Mouse (Mus musculus): ENCODE measurements around the gene Phf21b.
"Not testable (repeated sequence)": the region's sequence is repeated elsewhere in the genome, so short reads cannot be mapped to it uniquely, and the experiment has no call there.

Phf21b gene

DNA sequence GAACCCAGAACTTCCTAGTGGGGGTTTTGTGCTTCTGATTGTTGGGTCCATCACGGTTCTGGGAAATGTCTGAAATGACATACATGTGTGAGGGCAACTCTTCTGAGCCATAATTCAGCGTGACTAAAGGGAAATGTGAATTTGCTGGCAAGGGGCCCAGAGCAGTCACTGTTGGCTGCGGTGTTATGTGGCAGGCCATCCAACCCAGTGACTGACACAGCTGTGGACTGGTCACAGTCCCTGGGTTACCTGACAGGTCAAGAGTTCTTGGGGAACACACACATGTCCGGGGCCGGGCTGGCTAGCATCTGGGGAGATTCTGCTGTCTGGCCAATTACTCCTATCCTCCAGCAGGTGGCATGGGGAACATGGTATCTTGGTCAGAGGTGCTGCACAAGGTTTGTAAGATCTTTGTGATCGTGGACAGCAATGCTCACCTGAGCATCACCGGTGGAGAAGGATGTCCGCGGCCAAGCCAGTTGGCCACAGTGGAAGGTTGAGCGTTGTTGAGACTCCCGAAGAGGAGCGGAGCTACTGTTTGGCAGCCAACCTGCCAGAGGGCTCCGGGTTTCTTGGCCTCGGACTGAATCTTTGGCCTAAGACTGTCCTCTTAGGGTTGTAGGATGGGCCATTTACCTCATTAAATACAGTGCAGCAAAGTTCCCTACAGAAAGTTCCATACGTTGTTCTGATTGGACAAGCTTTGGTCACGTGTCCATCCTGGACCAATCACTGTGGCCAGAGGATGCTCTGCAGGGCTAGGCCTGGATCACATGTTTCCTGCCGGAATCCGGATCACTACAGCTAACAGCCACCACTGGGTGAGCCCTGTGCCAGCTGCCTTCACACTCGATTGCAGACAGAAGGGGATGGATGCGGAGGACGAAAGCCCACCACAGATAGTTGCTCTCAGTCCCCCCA is 83.4 kb downstream of the Phf21b start:
- peak; percentile 34 to 46 for DNase-seq

- no peak for DNase-seq
Observed at GRCm38 (mm10) chr15:84769641-84770341, 86.1 kb downstream of the Phf21b start.

GRCm38 (mm10) chr15:84768531-84768930 is 87.3 kb downstream of the Phf21b start:
- DNase-seq, result not testable (repeated sequence)

- DNase-seq, result no peak
Observed at GRCm38 (mm10) chr15:84766621-84767020, 89.2 kb downstream of the Phf21b start.

DNA sequence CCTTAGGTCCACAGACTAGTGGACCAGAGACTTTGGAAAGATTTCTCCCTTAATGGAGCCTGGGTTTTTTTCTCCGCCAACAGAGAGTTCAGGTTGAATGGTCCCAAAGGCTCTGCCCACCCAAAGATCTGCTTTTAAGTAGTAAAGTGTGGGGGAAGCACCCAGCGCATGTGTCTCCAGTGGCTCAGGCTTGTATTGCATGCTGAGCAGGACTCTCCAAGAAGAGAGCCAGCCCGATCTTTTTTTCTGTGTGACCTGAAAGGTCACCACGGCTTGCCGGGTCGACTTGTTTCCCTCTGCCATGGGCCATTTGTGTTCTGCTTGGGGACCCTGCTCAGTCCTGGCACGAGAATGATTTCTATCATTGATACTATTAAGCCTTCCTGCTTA is 92.4 kb downstream of the Phf21b start:
- DNase-seq, result no peak

DNA sequence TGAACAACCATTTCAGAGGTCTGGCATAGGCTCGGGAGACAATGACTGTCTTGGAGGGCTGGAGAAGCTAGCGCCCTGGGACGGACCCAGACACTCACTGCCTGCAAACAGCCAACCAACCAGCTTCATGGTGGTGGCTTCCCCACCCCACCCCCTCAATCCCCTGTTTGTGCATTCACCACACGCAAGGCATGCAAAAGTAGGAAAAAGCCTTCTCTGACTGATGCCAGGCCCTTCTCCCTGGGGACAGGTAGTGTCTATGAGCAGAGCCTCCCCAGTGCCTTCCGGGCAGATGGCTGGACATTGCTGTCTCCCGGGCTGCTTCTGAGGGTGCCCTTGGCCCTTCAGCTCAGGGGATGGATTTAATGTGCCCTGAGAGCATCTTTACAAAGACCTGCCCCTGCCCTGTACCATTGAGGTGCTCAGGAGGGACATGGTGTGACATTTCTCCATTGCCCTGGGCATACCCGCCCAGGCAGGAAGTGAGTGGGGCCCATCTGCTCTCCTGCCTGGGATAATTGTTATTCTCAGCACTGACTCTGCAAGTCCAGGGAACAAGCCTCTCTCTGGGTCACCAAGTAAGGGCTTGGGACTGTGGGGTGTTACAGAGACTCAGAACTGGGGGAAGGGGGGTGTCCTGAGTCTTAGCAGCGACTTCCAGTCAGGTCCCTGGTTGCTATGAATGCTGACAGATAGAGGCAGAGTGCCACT is 93.0 kb downstream of the Phf21b start:
- DNase-seq, result no peak

GRCm38 (mm10) chr15:84758493-84758892 is 97.4 kb downstream of the Phf21b start:
- peak; percentile 51 to 74 for DNase-seq

DNA sequence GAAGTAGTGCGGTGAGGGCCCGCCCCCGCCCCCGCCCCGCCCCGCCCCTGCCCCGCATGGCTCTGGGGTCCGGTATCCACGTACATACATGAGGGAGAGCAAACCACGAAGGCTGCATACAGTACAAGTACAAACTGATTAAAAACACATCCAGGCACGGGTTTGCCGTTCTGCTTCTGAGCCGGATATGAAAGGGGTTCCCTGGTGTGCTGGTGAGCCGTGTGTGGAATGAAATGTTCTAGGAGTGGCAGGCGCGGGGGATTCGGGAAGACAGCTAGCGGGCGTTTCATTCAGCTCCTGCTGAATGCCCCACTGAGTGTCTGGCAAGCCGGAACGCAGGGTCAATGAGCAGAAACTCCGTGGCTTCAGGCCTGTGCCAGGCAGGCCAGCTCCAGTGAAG is 99.4 kb downstream of the Phf21b start:
- peak; percentile 42 to 56 for DNase-seq

GRCm38 (mm10) chr15:84754987-84755386 is 100.9 kb downstream of the Phf21b start:
- peak; percentile 85 to 89 for DNase-seq

GRCm38 (mm10) chr15:84745831-84746230 is 110.0 kb downstream of the Phf21b start:
- no peak for DNase-seq

DNA sequence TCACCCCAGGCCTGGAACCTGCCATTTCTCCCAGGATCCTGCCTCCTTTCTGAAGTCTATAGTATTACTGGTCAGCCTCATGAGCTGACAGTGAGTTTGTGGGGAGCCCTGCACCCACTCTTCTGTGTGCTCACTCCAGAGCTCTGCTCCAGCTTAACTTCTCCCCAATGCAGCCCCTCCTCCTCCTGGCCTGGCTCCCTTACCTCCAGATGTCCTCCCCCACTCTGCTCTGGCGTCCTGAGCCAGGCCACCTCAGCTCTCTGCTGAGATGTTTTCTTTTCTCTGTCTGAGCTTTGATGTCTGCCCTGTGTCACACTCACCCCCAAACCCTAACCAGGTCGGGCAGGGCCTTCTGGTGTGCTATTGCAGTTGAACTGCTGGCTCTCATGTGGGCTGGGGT is 111.5 kb downstream of the Phf21b start:
- no peak for DNase-seq

DNA sequence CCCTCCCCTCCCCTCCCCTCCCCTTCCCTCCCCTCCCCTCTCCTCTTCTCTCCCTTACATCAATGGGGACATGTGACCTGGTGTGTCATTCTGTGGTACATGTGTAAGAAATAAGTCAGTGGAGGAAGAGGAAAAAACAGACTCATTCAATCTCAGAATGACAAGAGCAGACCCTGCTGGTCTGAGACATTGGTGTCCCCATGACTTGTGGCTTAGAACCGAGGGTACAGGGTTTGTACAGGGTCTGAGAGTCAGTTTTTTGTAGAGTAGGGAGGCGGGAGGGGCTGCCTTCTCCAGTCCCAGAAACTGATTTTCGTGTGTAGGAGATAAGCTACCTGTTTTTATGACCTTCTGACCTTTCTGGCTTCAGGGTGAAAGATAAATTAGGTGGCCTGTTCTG is 112.5 kb downstream of the Phf21b start:
- DNase-seq, result no peak

DNA sequence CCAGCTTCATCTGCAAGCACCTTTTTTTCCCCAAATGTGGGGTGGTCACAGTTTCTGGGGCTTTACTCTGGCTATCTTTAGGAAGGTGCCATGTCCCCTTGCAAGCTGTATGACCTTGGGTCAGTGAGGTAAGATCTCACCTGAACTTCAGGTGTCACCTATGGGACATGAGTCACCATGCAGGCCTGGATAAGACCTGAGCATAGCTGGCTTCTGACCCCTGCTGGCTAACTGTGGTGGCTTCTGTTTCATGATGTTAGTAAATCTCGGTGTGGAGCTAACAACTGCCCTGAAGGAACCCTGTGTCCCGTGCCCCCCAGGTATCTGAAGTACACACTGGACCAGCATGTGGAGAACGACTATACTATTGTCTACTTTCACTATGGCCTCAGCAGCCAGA is 114.3 kb downstream of the Phf21b start:
- no peak for DNase-seq

DNA sequence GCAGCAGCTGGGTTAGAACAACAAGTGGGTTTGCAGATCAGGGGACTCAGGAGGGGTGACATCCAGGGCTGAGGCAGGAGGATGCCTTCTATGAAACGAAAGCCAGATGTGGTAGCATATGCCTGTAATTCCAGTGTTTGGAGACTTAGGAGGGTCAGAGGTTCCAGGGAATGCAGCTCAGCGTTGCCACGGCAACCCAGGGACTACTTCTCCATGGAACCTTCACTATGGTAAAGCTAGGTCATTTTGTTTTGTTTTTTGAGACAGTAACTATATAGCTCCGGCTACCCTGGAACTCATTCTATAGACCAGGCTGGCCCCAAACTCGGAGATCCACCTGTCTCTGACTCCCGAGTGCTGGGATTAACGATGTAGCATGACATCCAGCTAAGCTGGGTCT is 117.6 kb downstream of the Phf21b start:
- DNase-seq, result no peak

DNA sequence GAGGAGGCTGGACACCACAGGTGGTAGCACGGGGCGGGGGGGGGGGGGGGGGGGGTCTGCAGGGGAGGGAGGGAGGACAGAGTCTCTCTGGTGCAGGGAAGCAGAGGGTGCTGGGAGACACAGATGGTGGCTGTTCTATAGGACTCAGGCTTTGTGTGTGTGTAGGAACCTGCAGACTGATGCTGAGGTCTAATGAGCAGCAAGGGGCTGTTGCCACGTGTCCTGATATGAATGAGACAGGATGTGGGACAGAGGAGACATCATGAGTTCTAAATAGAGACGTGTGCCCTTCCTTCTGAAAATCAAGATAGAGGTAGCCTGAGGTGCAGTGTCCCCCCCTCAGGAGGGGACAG is 118.9 kb downstream of the Phf21b start:
- no peak for DNase-seq

- DNase-seq, result no peak
Observed at GRCm38 (mm10) chr15:84736346-84736993, 119.4 kb downstream of the Phf21b start.

All from cerebellum, postnatal 25 days (tissue).